Mouse (Mus musculus) ES-Bruce4 (cell line): ENCODE data around the gene Smurf2.

ENCODE experiments used
- CTCF ChIP-seq: IDR thresholded peaks from one replicate; pipeline ENCODE4 v1.8.1; 2011; ENCODE audit warnings: low read depth, low read length
- EP300 ChIP-seq: IDR thresholded peaks from 2 replicates; pipeline ENCODE4 v1.6.1; 2011; ENCODE audit warnings: low read depth, low read length; ENCODE audit not compliant: insufficient read depth
- POLR2A ChIP-seq: IDR thresholded peaks from one replicate; pipeline ENCODE4 v1.8.1; 2011; ENCODE audit warnings: low read length; ENCODE audit not compliant: insufficient read depth

GRCm38 (mm10) chr11:106842002-106842401 lies 78.5 kb downstream of the Smurf2 start:
- TF ChIP-seq POLR2A, result no peak
- no peak for TF ChIP-seq CTCF
- TF ChIP-seq EP300, result no peak
